Mouse (Mus musculus) B cell, adult 2 months (primary cell): ENCODE data around the gene Ndufs1.
"Not testable (repeated sequence)": the region's sequence is repeated elsewhere in the genome, so short reads cannot be mapped to it uniquely, and the experiment has no call there.

Experiments used
- DNase-seq, 2 experiments: peaks; one replicate each; pipeline ENCODE4 v3.0.0; 2022

Ndufs1 gene

GRCm38 (mm10) chr1:63182636-63183270 lies 6.1 kb upstream of the Ndufs1 start:
- peak; percentile 57 to 67 for DNase-seq

GRCm38 (mm10) chr1:63182212-63182611 lies 5.6 kb upstream of the Ndufs1 start:
- no peak for DNase-seq

- no peak for DNase-seq
Observed at GRCm38 (mm10) chr1:63181480-63181879, 4.8 kb upstream of the Ndufs1 start.

GRCm38 (mm10) chr1:63181019-63181418 lies 4.4 kb upstream of the Ndufs1 start:
- DNase-seq = peak; percentile 91 to 94

- not testable (repeated sequence) for DNase-seq
Observed at GRCm38 (mm10) chr1:63180575-63180974, 3.9 kb upstream of the Ndufs1 start.

GRCm38 (mm10) chr1:63180122-63180521 lies 3.5 kb upstream of the Ndufs1 start:
- DNase-seq = no peak

GRCm38 (mm10) chr1:63178308-63178707 lies 1.7 kb upstream of the Ndufs1 start:
- no peak for DNase-seq

- DNase-seq = no peak
Observed at GRCm38 (mm10) chr1:63176259-63176603, 402 bp downstream of the Ndufs1 start.

- no peak for DNase-seq
Observed at GRCm38 (mm10) chr1:63175853-63176252, 780 bp downstream of the Ndufs1 start.

GRCm38 (mm10) chr1:63168638-63169037 lies 8.0 kb downstream of the Ndufs1 start:
- no peak for DNase-seq

- DNase-seq = no peak
Observed at GRCm38 (mm10) chr1:63140231-63140630, 36.4 kb downstream of the Ndufs1 start.

GRCm38 (mm10) chr1:63138586-63138985 lies 38.0 kb downstream of the Ndufs1 start:
- not testable (repeated sequence) for DNase-seq

GRCm38 (mm10) chr1:63137971-63138370 lies 38.7 kb downstream of the Ndufs1 start:
- DNase-seq = no peak

- DNase-seq = no peak
Observed at GRCm38 (mm10) chr1:63134530-63134929, 42.1 kb downstream of the Ndufs1 start.

- DNase-seq = no peak
Observed at GRCm38 (mm10) chr1:63131766-63132165, 44.9 kb downstream of the Ndufs1 start.

GRCm38 (mm10) chr1:63130883-63131282 lies 45.8 kb downstream of the Ndufs1 start:
- DNase-seq = no peak

- peak in 1 of 2 experiments; percentile 31 for DNase-seq
Observed at GRCm38 (mm10) chr1:63129857-63130690, 46.6 kb downstream of the Ndufs1 start.

GRCm38 (mm10) chr1:63129273-63129672 lies 47.4 kb downstream of the Ndufs1 start:
- no peak for DNase-seq

- DNase-seq = no peak
Observed at GRCm38 (mm10) chr1:63126206-63126605, 50.4 kb downstream of the Ndufs1 start.

GRCm38 (mm10) chr1:63123823-63124450 lies 52.7 kb downstream of the Ndufs1 start:
- no peak for DNase-seq

GRCm38 (mm10) chr1:63122005-63122404 lies 54.6 kb downstream of the Ndufs1 start:
- DNase-seq = no peak

GRCm38 (mm10) chr1:63120382-63120781 lies 56.3 kb downstream of the Ndufs1 start:
- no peak for DNase-seq

GRCm38 (mm10) chr1:63119675-63120074 lies 57.0 kb downstream of the Ndufs1 start:
- DNase-seq = peak in 1 of 2 experiments; percentile 23

GRCm38 (mm10) chr1:63115540-63115939 lies 61.1 kb downstream of the Ndufs1 start:
- DNase-seq = no peak
